Mouse (Mus musculus): ENCODE data around the gene G0s2. TPM values are rescaled to one million over a fixed set of nuclear protein-coding genes. Genes with fewer than 3 reads are reported as not detected.

The G0s2 gene
- polyA plus RNA-seq, 1 experiment from 2014 or later, result 21.8 TPM

GRCm38 (mm10) chr1:193227537-193227936 lies 45.5 kb downstream of the G0s2 start:
- no peak for ATAC-seq (ENCODE audit: insufficient number of reproducible peaks, insufficient read depth, low FRiP score, low TSS enrichment, low read depth)
- WGBS, result 60% methylated on average over 4 of the region's 4 CpGs

DNA sequence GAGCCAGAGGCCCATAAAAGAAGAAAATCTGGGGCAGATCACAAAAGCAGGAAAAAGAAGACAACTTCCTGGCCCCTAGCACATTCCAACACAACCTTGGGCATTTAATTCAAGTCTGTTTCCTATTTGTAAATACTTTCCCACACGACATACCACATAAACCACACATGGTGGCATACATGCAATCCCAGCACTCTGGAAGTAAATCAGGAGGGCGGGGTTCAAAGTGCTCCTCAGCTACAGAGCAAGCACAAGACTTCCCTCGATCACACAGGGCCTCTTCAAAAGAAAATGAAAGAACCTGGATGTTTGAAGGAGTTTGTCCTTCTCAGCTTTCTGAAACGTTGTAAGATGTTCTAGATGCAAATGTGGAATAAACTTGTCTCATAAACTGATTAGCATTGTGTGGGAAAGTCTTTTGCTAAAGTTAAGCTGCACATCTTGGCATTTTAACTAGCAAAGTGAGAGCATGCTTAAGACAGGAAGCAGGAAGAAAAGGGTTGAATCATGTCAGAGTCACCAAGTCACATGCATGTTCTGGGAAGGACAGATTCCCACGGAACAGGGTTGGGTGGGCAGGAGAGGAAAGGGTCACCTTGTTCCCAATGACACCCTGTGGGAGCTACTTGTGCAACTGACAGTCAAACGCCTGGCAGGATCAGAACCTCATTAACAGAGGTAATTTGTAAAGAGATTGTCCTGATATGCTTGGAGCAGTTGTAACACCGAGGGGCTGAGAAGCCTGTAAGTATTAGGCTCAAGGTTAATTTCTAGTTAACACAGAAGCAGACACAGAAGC lies 46.1 kb downstream of the G0s2 start:
- ATAC-seq (ENCODE audit: insufficient number of reproducible peaks, insufficient read depth, low FRiP score, low TSS enrichment, low read depth), result no peak
- peak overlapping the region; percentile 13 for H3K27ac ChIP-seq
- H3K9me3 ChIP-seq, result no peaks in the 10 kb centered on the region
- H3K4me1 ChIP-seq, result peaks cover 24% of the 10 kb centered on the region
- WGBS, result 28% methylated on average over 7 of the region's 7 CpGs
- H3K9ac ChIP-seq, result no peak overlapping the region
- H3K4me2 ChIP-seq, result no peak overlapping the region
- H3K36me3 ChIP-seq, result no peaks in the 10 kb centered on the region
- H3K27me3 ChIP-seq, result no peaks in the 10 kb centered on the region
- H3K4me3 ChIP-seq, result no peak overlapping the region

More at GRCm38 (mm10) chr1:193227537-193227936, 45.5 kb downstream of the G0s2 start:
- no peaks in the 10 kb centered on the region for H3K36me3 ChIP-seq
- no peak overlapping the region for H3K27ac ChIP-seq
- no peak overlapping the region for H3K4me2 ChIP-seq
- no peaks in the 10 kb centered on the region for H3K9me3 ChIP-seq
- H3K9ac ChIP-seq, result no peak overlapping the region
- no peaks in the 10 kb centered on the region for H3K27me3 ChIP-seq
- H3K4me3 ChIP-seq, result no peak overlapping the region
- peaks cover 24% of the 10 kb centered on the region for H3K4me1 ChIP-seq

GRCm38 (mm10) chr1:193226114-193226513 lies 46.9 kb downstream of the G0s2 start:
- H3K9ac ChIP-seq, result no peak overlapping the region
- no peaks in the 10 kb centered on the region for H3K9me3 ChIP-seq
- H3K36me3 ChIP-seq, result no peaks in the 10 kb centered on the region
- H3K4me3 ChIP-seq, result no peak overlapping the region
- no peak overlapping the region for H3K4me2 ChIP-seq
- 79% methylated on average over 4 of the region's 4 CpGs for WGBS
- peaks cover 24% of the 10 kb centered on the region for H3K4me1 ChIP-seq
- no peak overlapping the region for H3K27ac ChIP-seq
- H3K27me3 ChIP-seq, result no peaks in the 10 kb centered on the region
- ATAC-seq (ENCODE audit: insufficient number of reproducible peaks, insufficient read depth, low FRiP score, low TSS enrichment, low read depth), result no peak

GRCm38 (mm10) chr1:193225531-193225930 lies 47.5 kb downstream of the G0s2 start:
- Histone ChIP-seq H3K36me3 (no peaks in the 10 kb centered on the region), H3K9ac (no peak overlapping the region), H3K27ac (no peak overlapping the region), H3K4me1 (peaks cover 24% of the 10 kb centered on the region), H3K27me3 (no peaks in the 10 kb centered on the region), H3K4me2 (no peak overlapping the region), H3K9me3 (no peaks in the 10 kb centered on the region), H3K4me3 (no peak overlapping the region)
- 14% methylated on average over 3 of the region's 3 CpGs for whole genome bisulfite sequencing
- no peak for ATAC-seq (ENCODE audit: insufficient number of reproducible peaks, insufficient read depth, low FRiP score, low TSS enrichment, low read depth)

Other genes starting within 250 kb of the G0s2 start
- gene Syt14, start 237.4 kb downstream of the G0s2 start, polyA plus RNA-seq (2015; fragmentation: Nextera tagmentation; extraction: Ambion mirVana), result 3.6 and 4.2 TPM in 2 replicates
- 9.7 and 13.5 TPM in 2 replicates for gene Diexf, start 142.9 kb downstream of the G0s2 start, polyA plus RNA-seq (2015; fragmentation: Nextera tagmentation; extraction: Ambion mirVana)
- 33.4 and 37.7 TPM in 2 replicates for gene Irf6, start 120.1 kb downstream of the G0s2 start, polyA plus RNA-seq (2015; fragmentation: Nextera tagmentation; extraction: Ambion mirVana)
- gene A130010J15Rik, start 105.2 kb downstream of the G0s2 start, polyA plus RNA-seq (2015; fragmentation: Nextera tagmentation; extraction: Ambion mirVana), result 18.9 and 19.2 TPM in 2 replicates
- 3.4 and 4.7 TPM in 2 replicates for gene Traf3ip3, start 71.5 kb downstream of the G0s2 start, polyA plus RNA-seq (2015; fragmentation: Nextera tagmentation; extraction: Ambion mirVana)
- 6.7 and 9.4 TPM in 2 replicates for gene Lamb3, start 65.5 kb downstream of the G0s2 start, polyA plus RNA-seq (2015; fragmentation: Nextera tagmentation; extraction: Ambion mirVana)
- gene Hsd11b1, start 9.1 kb downstream of the G0s2 start, polyA plus RNA-seq (2015; fragmentation: Nextera tagmentation; extraction: Ambion mirVana), result 0.39 and 0.60 TPM in 2 replicates
- gene Camk1g, start 97.1 kb upstream of the G0s2 start, polyA plus RNA-seq (2015; fragmentation: Nextera tagmentation; extraction: Ambion mirVana), result 22.9 and 23.7 TPM in 2 replicates